Mouse (Mus musculus) ES-Bruce4 (cell line): ENCODE results near the gene Swap70. TPM values are rescaled to one million over a fixed set of nuclear protein-coding genes. Genes with fewer than 3 reads are reported as not detected.

Experiments
- H3K27ac ChIP-seq: 2 replicates; pipeline ENCODE4 v1.5.1; 2012; ENCODE audit warnings: low read length, inconsistent platforms; ENCODE audit not compliant: insufficient read depth
- H3K27me3 ChIP-seq: 2 replicates; pipeline ENCODE4 v1.6.1; 2012; ENCODE audit warnings: mild to moderate bottlenecking, low read length, inconsistent platforms; ENCODE audit not compliant: control insufficient read depth, poor library complexity, insufficient read depth, severe bottlenecking
- H3K36me3 ChIP-seq: 2 replicates; pipeline ENCODE4 v1.6.1; 2012; ENCODE audit warnings: inconsistent platforms, mild to moderate bottlenecking, low read length, moderate library complexity; ENCODE audit not compliant: control insufficient read depth, poor library complexity, insufficient read depth, severe bottlenecking
- H3K4me1 ChIP-seq: one replicate; pipeline ENCODE4 v1.8.1; 2011; ENCODE audit warnings: low read length; ENCODE audit not compliant: control insufficient read depth, insufficient read depth
- H3K4me3 ChIP-seq: 2 replicates; pipeline ENCODE4 v1.5.1; 2011; ENCODE audit warnings: low read depth, mild to moderate bottlenecking, low read length
- H3K9ac ChIP-seq: 2 replicates; pipeline ENCODE4 v1.6.1; 2012; ENCODE audit warnings: low read depth, mild to moderate bottlenecking, inconsistent platforms; ENCODE audit not compliant: poor library complexity, severe bottlenecking
- H3K9me3 ChIP-seq: replicated peaks from 2 replicates; pipeline ENCODE4 v1.6.1; 2012; ENCODE audit warnings: mild to moderate bottlenecking, low read length, inconsistent platforms; ENCODE audit not compliant: control insufficient read depth, poor library complexity, insufficient read depth, severe bottlenecking
- CTCF ChIP-seq: IDR thresholded peaks from one replicate; pipeline ENCODE4 v1.8.1; 2011; ENCODE audit warnings: low read depth, low read length
- EP300 ChIP-seq: IDR thresholded peaks from 2 replicates; pipeline ENCODE4 v1.6.1; 2011; ENCODE audit warnings: low read depth, low read length; ENCODE audit not compliant: insufficient read depth
- POLR2A ChIP-seq: IDR thresholded peaks from one replicate; pipeline ENCODE4 v1.8.1; 2011; ENCODE audit warnings: low read length; ENCODE audit not compliant: insufficient read depth
- polyA plus RNA-seq: library from polyadenylated mRNA; stranded (reverse); fragments of >200 nt; gene quantifications from 2 replicates; pipeline ENCODE4 v1.2.4, GENCODE M21; 2011; ENCODE audit warnings: low read depth; ENCODE audit not compliant: missing spikeins, insufficient read depth, insufficient read length

The Swap70 gene
- polyA plus RNA-seq, 1 experiment = 40.1 TPM

GRCm38 (mm10) chr7:110287476-110288071, 66.1 kb downstream of the Swap70 start:
- Histone ChIP-seq H3K27ac (no peak overlapping the region), H3K9me3 (no peaks in the 10 kb centered on the region), H3K4me3 (no peak overlapping the region)

GRCm38 (mm10) chr7:110288191-110288604, 66.7 kb downstream of the Swap70 start:
- no peak overlapping the region for H3K4me3 ChIP-seq
- no peaks in the 10 kb centered on the region for H3K9me3 ChIP-seq
- TF ChIP-seq EP300 (no peak), POLR2A (no peak), CTCF (no peak)
- H3K27me3 ChIP-seq = no peaks in the 10 kb centered on the region
- H3K9ac ChIP-seq = no peak overlapping the region
- H3K36me3 ChIP-seq = no peaks in the 10 kb centered on the region
- H3K4me1 ChIP-seq = no peaks in the 10 kb centered on the region
- H3K27ac ChIP-seq = no peak overlapping the region

More at GRCm38 (mm10) chr7:110287476-110288071, 66.1 kb downstream of the Swap70 start:
- Histone ChIP-seq H3K9ac (no peak overlapping the region), H3K36me3 (no peaks in the 10 kb centered on the region), H3K4me1 (no peaks in the 10 kb centered on the region), H3K27me3 (no peaks in the 10 kb centered on the region)
- TF ChIP-seq POLR2A (no peak), CTCF (no peak), EP300 (no peak)

GRCm38 (mm10) chr7:110288731-110289191, 67.2 kb downstream of the Swap70 start:
- TF ChIP-seq POLR2A = no peak
- Histone ChIP-seq H3K4me3 (no peak overlapping the region), H3K27ac (no peak overlapping the region), H3K9ac (no peak overlapping the region), H3K27me3 (no peaks in the 10 kb centered on the region), H3K4me1 (no peaks in the 10 kb centered on the region), H3K9me3 (no peaks in the 10 kb centered on the region), H3K36me3 (no peaks in the 10 kb centered on the region)

- H3K4me3 ChIP-seq = no peak overlapping the region
- no peaks in the 10 kb centered on the region for H3K36me3 ChIP-seq
- H3K9me3 ChIP-seq = no peaks in the 10 kb centered on the region
- TF ChIP-seq POLR2A (no peak), EP300 (no peak), CTCF (no peak)
- H3K9ac ChIP-seq = no peak overlapping the region
- no peaks in the 10 kb centered on the region for H3K27me3 ChIP-seq
- no peaks in the 10 kb centered on the region for H3K4me1 ChIP-seq
- no peak overlapping the region for H3K27ac ChIP-seq
Observed at GRCm38 (mm10) chr7:110289647-110290046, 68.1 kb downstream of the Swap70 start.

- Histone ChIP-seq H3K9me3 (no peaks in the 10 kb centered on the region), H3K4me3 (no peak overlapping the region), H3K27ac (no peak overlapping the region), H3K36me3 (no peaks in the 10 kb centered on the region), H3K27me3 (no peaks in the 10 kb centered on the region), H3K4me1 (no peaks in the 10 kb centered on the region), H3K9ac (no peak overlapping the region)
- TF ChIP-seq POLR2A = no peak
- TF ChIP-seq CTCF = no peak
Observed at GRCm38 (mm10) chr7:110296889-110297603, 75.5 kb downstream of the Swap70 start.

- Histone ChIP-seq H3K9ac (no peak overlapping the region), H3K9me3 (no peaks in the 10 kb centered on the region), H3K27ac (no peak overlapping the region), H3K4me3 (no peak overlapping the region), H3K4me1 (no peaks in the 10 kb centered on the region), H3K27me3 (no peaks in the 10 kb centered on the region), H3K36me3 (no peaks in the 10 kb centered on the region)
- no peak for TF ChIP-seq POLR2A
- TF ChIP-seq CTCF = no peak
- no peak for TF ChIP-seq EP300
Observed at GRCm38 (mm10) chr7:110297611-110298010, 76.1 kb downstream of the Swap70 start.
